Mouse (Mus musculus): ENCODE data around the gene Ssbp4. TPM values are rescaled to one million over a fixed set of nuclear protein-coding genes. Genes with fewer than 3 reads are reported as not detected.

The Ssbp4 gene
- polyA plus RNA-seq, 1 experiment, result 110 TPM

GRCm38 (mm10) chr8:70634066-70634465 lies 25.4 kb upstream of the Ssbp4 start:
- DNase-seq (ENCODE audit: low read depth, low spot score), result no peak
- 13% methylated on average over 6 of the region's 6 CpGs for WGBS

- WGBS, result 84% methylated on average over 6 of the region's 6 CpGs
- DNase-seq (ENCODE audit: low read depth, low spot score), result no peak
These were observed 23.7 kb upstream of the Ssbp4 start, which contains the start of gene Gdf15 for GRCm38 (mm10) chr8:70632346-70632892. Gdf15 (minus strand) TSS chr8:70632456.

GRCm38 (mm10) chr8:70631436-70631835 lies 22.8 kb upstream of the Ssbp4 start:
- 7% methylated on average over 24 of the region's 24 CpGs for WGBS
- no peak for DNase-seq (ENCODE audit: low read depth, low spot score)

- 6% methylated on average over 22 of the region's 22 CpGs for WGBS
- DNase-seq (ENCODE audit: low read depth, low spot score), result no peak
These were observed 22.1 kb upstream of the Ssbp4 start for GRCm38 (mm10) chr8:70630532-70631381.

GRCm38 (mm10) chr8:70629574-70630531 lies 21.2 kb upstream of the Ssbp4 start:
- no peak for DNase-seq (ENCODE audit: low read depth, low spot score)
- WGBS, result under 1% methylated on average over 60 of the region's 60 CpGs

GRCm38 (mm10) chr8:70628986-70629490 lies 20.4 kb upstream of the Ssbp4 start:
- 55% methylated on average over 7 of the region's 7 CpGs for WGBS
- no peak for DNase-seq (ENCODE audit: low read depth, low spot score)

- DNase-seq (ENCODE audit: low read depth, low spot score), result no peak
- 84% methylated on average over 5 of the region's 5 CpGs for WGBS
These were observed 18.4 kb upstream of the Ssbp4 start for GRCm38 (mm10) chr8:70627041-70627440.

GRCm38 (mm10) chr8:70625104-70625503 lies 16.4 kb upstream of the Ssbp4 start:
- WGBS, result 5% methylated on average over 5 of the region's 5 CpGs

GRCm38 (mm10) chr8:70622220-70622619 lies 13.5 kb upstream of the Ssbp4 start:
- no peak for DNase-seq (ENCODE audit: low read depth, low spot score)

More at GRCm38 (mm10) chr8:70625104-70625503, 16.4 kb upstream of the Ssbp4 start:
- no peak for DNase-seq (ENCODE audit: low read depth, low spot score)

GRCm38 (mm10) chr8:70618888-70619334 lies 10.2 kb upstream of the Ssbp4 start:
- DNase-seq (ENCODE audit: low read depth, low spot score), result no peak
- WGBS, result 16% methylated on average over 9 of the region's 9 CpGs

More at GRCm38 (mm10) chr8:70622220-70622619, 13.5 kb upstream of the Ssbp4 start:
- 54% methylated on average over 3 of the region's 3 CpGs for WGBS

GRCm38 (mm10) chr8:70617985-70618384 lies 9.3 kb upstream of the Ssbp4 start:
- WGBS, result 88% methylated on average over 11 of the region's 11 CpGs
- DNase-seq (ENCODE audit: low read depth, low spot score), result no peak

- WGBS, result 60% methylated on average over 11 of the region's 11 CpGs
- no peak for DNase-seq (ENCODE audit: low read depth, low spot score)
These were observed 8.0 kb upstream of the Ssbp4 start for GRCm38 (mm10) chr8:70616645-70617044.

- WGBS, result 70% methylated on average over 3 of the region's 3 CpGs
- DNase-seq (ENCODE audit: low read depth, low spot score), result no peak
These were observed 7.2 kb upstream of the Ssbp4 start, which contains the start of gene Lrrc25 for GRCm38 (mm10) chr8:70615894-70616293. Lrrc25 (plus strand) TSS chr8:70616155.

- 87% methylated on average over 8 of the region's 8 CpGs for WGBS
These were observed 6.6 kb upstream of the Ssbp4 start for GRCm38 (mm10) chr8:70615281-70615680.

GRCm38 (mm10) chr8:70614469-70614868 lies 5.8 kb upstream of the Ssbp4 start:
- DNase-seq (ENCODE audit: low read depth, low spot score), result no peak
- 63% methylated on average over 5 of the region's 5 CpGs for WGBS

More at GRCm38 (mm10) chr8:70615281-70615680, 6.6 kb upstream of the Ssbp4 start:
- no peak for DNase-seq (ENCODE audit: low read depth, low spot score)

GRCm38 (mm10) chr8:70613763-70614162 lies 5.1 kb upstream of the Ssbp4 start:
- no peak for DNase-seq (ENCODE audit: low read depth, low spot score)
- 7% methylated on average over 1 of the region's 1 CpGs for WGBS

- WGBS, result under 1% methylated on average over 6 of the region's 6 CpGs
- DNase-seq (ENCODE audit: low read depth, low spot score), result no peak
These were observed 3.2 kb upstream of the Ssbp4 start for GRCm38 (mm10) chr8:70611849-70612248.

GRCm38 (mm10) chr8:70610796-70611771 lies 2.4 kb upstream of the Ssbp4 start:
- DNase-seq (ENCODE audit: low read depth, low spot score), result no peak
- under 1% methylated on average over 54 of the region's 54 CpGs for WGBS

Data from large intestine, adult 2 months (tissue).